Mouse (Mus musculus): ENCODE results near the gene Neu4.
A peak's percentile ranks its signal among the peaks of the same experiment; 100 is the strongest.
"Not testable (repeated sequence)": the region's sequence is repeated elsewhere in the genome, so short reads cannot be mapped to it uniquely, and the experiment has no call there.

Neu4 gene

DNA sequence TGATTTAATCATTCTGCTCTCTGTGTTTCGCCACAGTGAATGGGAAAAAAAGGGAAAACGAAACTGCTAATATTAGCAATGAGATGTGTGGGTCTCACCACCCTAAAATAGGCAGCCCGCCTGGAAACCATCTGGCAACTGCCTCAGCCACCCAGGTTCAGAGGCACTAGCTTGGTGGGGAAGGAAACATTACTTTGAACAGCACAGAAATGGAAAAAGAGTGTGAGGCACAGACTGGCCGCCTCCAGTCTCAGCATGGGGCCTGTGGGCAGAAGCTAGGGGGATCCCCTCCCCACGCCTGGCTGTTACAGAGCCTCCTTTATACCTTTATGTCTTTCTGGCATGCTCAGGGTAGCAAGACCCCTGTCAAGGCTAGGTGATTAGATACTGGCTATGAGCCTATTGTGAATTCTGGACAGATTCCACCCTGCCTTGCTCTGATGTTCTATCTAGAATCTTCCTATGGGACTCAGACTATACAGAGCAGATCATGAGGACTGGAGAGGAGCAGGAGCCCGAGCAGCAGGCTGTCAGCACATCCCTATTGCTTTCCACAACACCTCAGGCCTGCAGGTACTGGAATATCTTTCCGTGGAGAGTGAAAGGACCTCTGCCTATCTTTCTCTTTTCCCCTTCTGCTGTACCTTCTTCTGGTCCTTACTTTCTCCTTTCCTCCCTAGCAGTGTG lies 33.4 kb downstream of the Neu4 start:
- DNase-seq, result peak; percentile 44

- no peak for DNase-seq
Measured at GRCm38 (mm10) chr1:94054481-94054880, 34.2 kb downstream of the Neu4 start.

DNA sequence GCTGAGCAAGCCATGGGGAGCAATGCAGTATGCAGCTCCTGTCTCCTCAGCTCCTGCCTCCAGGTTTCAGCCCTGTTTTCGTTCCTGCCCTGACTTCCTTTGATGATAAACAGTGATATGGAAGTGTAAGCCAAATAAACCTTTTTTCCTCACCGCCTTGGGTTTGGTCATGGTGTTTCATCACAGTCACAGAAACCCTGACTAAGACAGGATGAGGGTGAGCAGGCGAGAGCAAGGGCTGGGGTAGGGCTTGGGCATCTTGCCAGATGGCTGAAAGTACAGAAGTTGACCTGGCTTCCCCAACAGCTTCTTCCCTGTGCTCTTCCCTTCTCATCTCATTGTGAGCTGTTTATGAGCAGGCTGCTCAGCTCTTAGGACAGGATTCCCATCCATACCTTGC lies 35.7 kb downstream of the Neu4 start:
- DNase-seq, result no peak

DNA sequence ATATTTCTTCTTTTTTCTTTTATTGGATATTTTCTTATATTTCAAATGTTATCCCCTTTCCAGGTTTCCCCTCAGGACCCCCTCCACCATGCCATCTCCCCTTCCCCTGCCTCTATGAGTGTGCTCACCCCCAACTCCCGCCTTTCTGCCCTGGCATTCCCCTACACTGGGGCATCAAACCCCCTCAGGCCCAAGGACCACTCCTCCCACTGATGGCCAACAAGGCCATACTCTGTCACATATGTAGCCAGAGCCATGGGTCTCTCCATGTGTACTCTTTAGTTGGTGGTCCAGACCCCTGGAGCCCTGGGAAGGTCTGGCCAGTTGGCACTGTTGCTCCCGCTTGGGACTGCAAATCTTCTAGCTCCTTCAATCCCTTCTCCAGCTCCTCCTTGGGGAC lies 37.1 kb downstream of the Neu4 start:
- DNase-seq, result no peak

- DNase-seq, result not testable (repeated sequence)
Measured at GRCm38 (mm10) chr1:94058281-94058680, 38.0 kb downstream of the Neu4 start.

DNA sequence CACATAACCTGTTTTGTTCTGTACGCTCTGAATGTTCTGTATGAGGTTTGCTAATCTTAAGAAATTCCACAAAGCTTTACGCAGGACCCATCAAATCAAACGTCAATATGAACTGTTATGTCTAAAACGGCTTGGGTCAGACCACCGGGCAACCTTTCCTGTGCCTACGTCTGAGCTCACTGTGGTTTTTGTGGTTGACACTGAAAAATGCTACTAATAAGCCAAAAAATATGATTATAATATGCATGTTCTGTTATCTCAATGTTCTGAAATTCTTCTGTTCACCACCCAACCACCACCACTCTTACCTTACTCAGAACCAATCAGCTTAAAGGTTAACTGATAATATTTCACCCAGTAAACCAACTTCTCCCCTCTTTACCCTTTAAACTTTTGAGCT lies 54.5 kb downstream of the Neu4 start:
- DNase-seq, result no peak

DNA sequence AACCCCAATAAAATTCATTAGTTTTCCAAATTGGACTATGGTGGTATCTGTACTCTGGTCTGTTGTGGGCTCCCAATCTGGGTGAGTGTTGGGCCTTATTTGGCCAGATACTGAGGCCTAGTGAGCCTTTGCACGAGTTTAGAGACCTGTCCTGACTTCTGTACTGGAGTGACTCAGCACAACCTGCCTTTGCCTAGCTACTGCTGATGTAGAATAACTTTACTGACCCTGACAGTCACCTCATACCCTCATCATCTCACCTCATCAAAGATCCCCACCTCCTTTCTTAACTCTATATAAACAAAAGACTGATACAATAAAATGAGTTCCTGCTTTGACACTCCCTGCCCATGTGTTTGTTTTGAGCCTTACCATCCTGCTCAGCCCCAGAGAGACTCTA lies 56.5 kb downstream of the Neu4 start:
- no peak for DNase-seq
